Mouse (Mus musculus): ENCODE results near the gene Trio.

Gene Trio

GRCm38 (mm10) chr15:27875753-27876152 is 149.9 kb downstream of the Trio start:
- no peak for DNase-seq (ENCODE audit: low spot score)

GRCm38 (mm10) chr15:27873747-27874320 is 151.8 kb downstream of the Trio start:
- DNase-seq (ENCODE audit: low spot score): no peak

DNA sequence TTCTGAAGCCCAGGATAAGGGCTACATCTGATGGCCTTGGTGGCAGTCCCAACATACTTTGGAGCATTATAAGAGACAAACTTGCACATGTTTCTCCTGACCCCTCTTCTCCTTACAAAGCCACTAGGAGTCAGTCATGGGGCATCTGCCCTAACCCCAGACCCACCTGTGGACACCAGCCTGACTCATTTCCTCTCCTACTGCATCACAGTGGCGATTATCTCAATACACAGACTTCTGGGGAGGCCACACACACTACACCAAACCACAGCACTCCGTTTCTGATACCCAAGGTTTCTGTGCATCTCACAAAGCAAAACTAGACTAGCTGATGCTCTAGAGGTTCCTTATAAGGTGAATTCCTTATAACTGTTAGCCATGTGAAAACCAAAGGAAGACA is 153.4 kb downstream of the Trio start:
- DNase-seq (ENCODE audit: low spot score): no peak

GRCm38 (mm10) chr15:27871708-27872107 is 153.9 kb downstream of the Trio start:
- no peak for DNase-seq (ENCODE audit: low spot score)

GRCm38 (mm10) chr15:27871260-27871659 is 154.4 kb downstream of the Trio start:
- DNase-seq (ENCODE audit: low spot score): no peak

GRCm38 (mm10) chr15:27869001-27869400 is 156.6 kb downstream of the Trio start:
- DNase-seq (ENCODE audit: low spot score): no peak

- DNase-seq (ENCODE audit: low spot score): no peak
Measured at GRCm38 (mm10) chr15:27867831-27868230, 157.8 kb downstream of the Trio start.

DNA sequence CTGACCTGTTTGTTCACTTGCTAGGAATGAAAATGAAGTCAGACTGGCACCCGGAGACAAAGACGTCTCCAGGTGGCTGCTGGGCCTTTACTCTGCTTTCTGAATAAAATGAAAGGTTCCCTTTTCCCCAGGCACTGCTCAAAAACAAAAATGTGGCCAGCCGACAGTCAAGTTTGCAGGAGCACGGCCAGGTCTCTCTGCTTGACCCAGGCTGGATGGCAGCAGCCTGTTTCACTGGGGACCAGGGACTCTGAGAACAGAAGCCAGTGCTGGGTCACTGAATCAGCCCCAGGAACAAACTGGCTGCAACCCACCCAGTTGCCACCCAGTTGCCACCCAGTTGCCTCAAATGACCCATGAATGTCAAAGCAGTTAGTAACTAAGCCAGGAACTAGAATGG is 159.2 kb downstream of the Trio start:
- DNase-seq (ENCODE audit: low spot score): no peak

- no peak for DNase-seq (ENCODE audit: low spot score)
Measured at GRCm38 (mm10) chr15:27866053-27866452, 159.6 kb downstream of the Trio start.

GRCm38 (mm10) chr15:27864397-27864796 is 161.3 kb downstream of the Trio start:
- DNase-seq (ENCODE audit: low spot score): no peak

GRCm38 (mm10) chr15:27862949-27863348 is 162.7 kb downstream of the Trio start:
- no peak for DNase-seq (ENCODE audit: low spot score)

DNA sequence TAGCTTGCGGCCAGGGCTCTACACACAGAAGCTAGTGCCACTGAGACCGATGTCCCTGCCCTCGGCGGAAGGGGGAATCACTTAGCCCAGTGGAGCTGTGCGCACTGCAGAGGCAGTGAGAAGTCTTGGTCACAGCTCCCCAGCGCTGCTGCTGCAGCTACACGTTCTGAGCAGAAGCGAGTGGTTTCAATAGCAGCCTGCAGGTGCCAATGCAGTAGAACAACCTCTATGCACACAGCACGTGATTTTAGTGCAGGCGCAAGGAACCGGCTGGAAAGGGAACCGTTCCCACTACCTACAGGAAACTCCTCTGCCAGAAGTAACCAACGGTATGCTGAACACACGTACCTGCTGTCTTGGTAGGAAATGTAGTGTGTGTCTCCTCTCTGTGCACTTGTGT is 165.2 kb downstream of the Trio start:
- DNase-seq (ENCODE audit: low spot score): no peak

- peak; percentile 12 for DNase-seq (ENCODE audit: low spot score)
Measured at GRCm38 (mm10) chr15:27859590-27859989, 166.1 kb downstream of the Trio start.

DNA sequence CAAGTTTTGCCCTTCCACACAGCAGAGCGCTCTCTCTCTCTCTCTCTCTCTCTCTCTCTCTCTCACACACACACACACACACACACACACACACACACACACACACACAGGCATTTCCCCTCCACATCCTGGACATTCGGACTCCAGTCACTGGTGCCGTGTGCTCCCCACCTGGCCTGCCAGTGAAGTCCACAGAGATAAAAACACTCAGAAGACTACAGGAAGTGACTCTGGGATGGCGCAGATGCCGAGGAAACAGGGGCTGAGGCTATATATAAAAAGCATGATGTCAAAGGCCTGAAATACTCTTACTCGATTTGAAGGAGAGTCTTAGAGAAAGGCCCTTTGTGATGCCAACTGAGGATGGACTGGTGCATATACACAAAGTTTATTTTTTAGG is 166.5 kb downstream of the Trio start:
- no peak for DNase-seq (ENCODE audit: low spot score)

- no peak for DNase-seq (ENCODE audit: low spot score)
Measured at GRCm38 (mm10) chr15:27858179-27858819, 167.3 kb downstream of the Trio start.

- no peak for DNase-seq (ENCODE audit: low spot score)
Measured at GRCm38 (mm10) chr15:27857242-27857641, 168.4 kb downstream of the Trio start.

GRCm38 (mm10) chr15:27856050-27856787 is 169.4 kb downstream of the Trio start:
- no peak for DNase-seq (ENCODE audit: low spot score)

GRCm38 (mm10) chr15:27851312-27851711 is 174.3 kb downstream of the Trio start:
- DNase-seq (ENCODE audit: low spot score): no peak

DNA sequence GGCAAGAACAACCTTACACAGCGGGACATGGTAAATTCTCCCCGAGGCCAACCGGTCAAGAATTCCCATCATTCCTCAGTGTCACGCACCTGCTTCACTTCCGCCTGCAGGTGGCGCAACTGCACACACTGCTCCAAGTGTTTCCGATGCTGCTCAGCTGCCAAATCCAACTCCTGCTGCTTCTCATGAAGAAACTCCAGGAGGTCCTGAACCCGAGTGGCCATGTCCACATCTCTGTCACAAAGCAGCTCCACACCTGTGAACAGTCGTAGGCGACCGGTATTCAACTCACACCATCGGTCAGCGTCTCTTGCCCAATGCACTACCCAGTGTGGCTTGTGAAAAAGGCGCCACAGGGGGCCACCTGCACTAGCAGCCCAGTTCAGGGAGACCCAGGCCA is 174.7 kb downstream of the Trio start:
- peak; percentile 8 for DNase-seq (ENCODE audit: low spot score)

DNA sequence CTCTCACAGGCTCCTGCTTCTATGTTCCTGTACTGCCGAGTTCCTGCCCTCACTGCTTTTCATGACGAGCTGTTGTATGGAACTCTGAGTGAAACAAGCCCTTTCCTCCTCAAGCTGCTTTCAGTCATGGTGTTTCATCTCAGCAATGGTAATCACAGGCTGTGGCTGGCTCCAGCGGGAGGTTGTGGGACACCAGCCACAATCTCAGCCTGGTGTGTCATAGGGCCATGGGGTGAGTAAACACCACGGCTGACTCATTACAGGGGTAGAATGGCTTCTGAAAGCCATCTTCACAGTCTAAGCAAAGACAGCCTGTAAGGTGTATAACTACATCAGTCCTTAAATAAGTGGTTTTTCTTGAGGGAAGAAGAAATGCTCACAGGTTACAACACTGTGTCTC is 175.7 kb downstream of the Trio start:
- peak; percentile 8 for DNase-seq (ENCODE audit: low spot score)

DNA sequence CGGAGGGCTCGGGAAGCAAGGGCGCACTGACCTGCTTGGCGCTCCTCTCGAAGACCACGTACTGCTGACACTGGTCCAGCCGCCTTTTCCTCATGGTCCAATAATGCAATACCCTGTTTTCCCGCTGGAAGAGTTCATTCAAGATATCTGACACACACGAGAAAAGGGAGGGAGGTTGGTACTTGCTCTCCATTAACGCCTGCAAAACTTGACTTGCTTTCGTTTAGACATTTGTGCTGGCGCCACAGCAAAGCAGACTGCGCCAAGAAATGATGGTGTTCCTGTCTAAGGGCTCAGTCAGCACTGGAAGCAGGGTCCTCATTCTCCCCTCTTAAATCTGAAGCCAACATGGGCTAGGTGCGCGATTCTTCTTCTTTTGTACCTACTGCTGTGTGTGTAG is 184.0 kb downstream of the Trio start:
- no peak for DNase-seq (ENCODE audit: low spot score)

DNA sequence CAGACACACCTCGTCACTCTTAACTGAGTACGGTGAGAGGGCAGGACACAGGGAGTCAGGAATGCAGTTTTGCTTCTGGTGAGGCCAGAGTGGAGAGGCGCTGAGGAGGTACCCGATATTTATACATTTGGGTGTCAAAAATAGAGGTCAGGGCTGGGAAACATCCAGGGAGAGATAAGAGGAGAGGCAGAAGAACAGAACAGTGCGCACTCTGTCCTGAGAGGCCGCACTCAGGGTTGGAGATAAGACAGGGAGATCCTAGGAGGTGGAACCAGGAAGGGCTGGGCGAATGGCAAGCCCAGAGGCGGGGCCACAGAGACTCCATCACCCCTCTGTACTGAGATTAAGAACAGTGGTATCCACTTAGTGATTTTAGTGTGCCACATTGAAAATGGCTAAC is 185.1 kb downstream of the Trio start:
- no peak for DNase-seq (ENCODE audit: low spot score)

GRCm38 (mm10) chr15:27840125-27840524 is 185.5 kb downstream of the Trio start:
- no peak for DNase-seq (ENCODE audit: low spot score)

- no peak for DNase-seq (ENCODE audit: low spot score)
Measured at GRCm38 (mm10) chr15:27831646-27832045, 194.0 kb downstream of the Trio start.
